Mouse (Mus musculus): ENCODE results near the gene Ccdc158. TPM values are rescaled to one million over a fixed set of nuclear protein-coding genes. Genes with fewer than 3 reads are reported as not detected.
A peak's percentile ranks its signal among the peaks of the same experiment; 100 is the strongest.

Gene Ccdc158
- total RNA-seq (2021) = under 1 TPM; 0.47 to 0.51 TPM
- long read RNA-seq, experiment 1 = 0 reads
- long read RNA-seq, experiment 2, partial matches to known transcripts = 1 of 2 reads
- long read RNA-seq, experiment 2, other reads (novel, unspliced or antisense) = 1 of 2 reads

- peak; percentile 37 to 49 for DNase-seq (ENCODE audit: low spot score in 2 of 2)
Observed at GRCm38 (mm10) chr5:92674859-92675573, at the start of gene Ccdc158. TSS of gene Ccdc158 (minus strand) at chr5:92675271.

GRCm38 (mm10) chr5:92721610-92722009, 46.5 kb upstream of the Ccdc158 start:
- no peak for DNase-seq (ENCODE audit: low spot score in 2 of 2)

- DNase-seq (ENCODE audit: low spot score in 2 of 2) = no peak
Observed at GRCm38 (mm10) chr5:92718856-92719255, 43.8 kb upstream of the Ccdc158 start.

- DNase-seq (ENCODE audit: low spot score in 2 of 2) = no peak
Observed at GRCm38 (mm10) chr5:92717666-92718360, 42.7 kb upstream of the Ccdc158 start.

- DNase-seq (ENCODE audit: low spot score in 2 of 2) = no peak
Observed at GRCm38 (mm10) chr5:92715890-92716289, 40.8 kb upstream of the Ccdc158 start.

GRCm38 (mm10) chr5:92715319-92715718, 40.2 kb upstream of the Ccdc158 start:
- no peak for DNase-seq (ENCODE audit: low spot score in 2 of 2)

GRCm38 (mm10) chr5:92714886-92715285, 39.8 kb upstream of the Ccdc158 start:
- DNase-seq (ENCODE audit: low spot score in 2 of 2) = no peak

- DNase-seq (ENCODE audit: low spot score in 2 of 2) = no peak
Observed at GRCm38 (mm10) chr5:92712621-92713395, 37.7 kb upstream of the Ccdc158 start.

- DNase-seq (ENCODE audit: low spot score in 2 of 2) = no peak
Observed at GRCm38 (mm10) chr5:92711666-92712290, 36.7 kb upstream of the Ccdc158 start.

- no peak for DNase-seq (ENCODE audit: low spot score in 2 of 2)
Observed at GRCm38 (mm10) chr5:92710779-92711178, 35.7 kb upstream of the Ccdc158 start.

GRCm38 (mm10) chr5:92707921-92708491, 32.9 kb upstream of the Ccdc158 start:
- DNase-seq (ENCODE audit: low spot score in 2 of 2) = no peak

- DNase-seq (ENCODE audit: low spot score in 2 of 2) = no peak
Observed at GRCm38 (mm10) chr5:92703671-92704070, 28.6 kb upstream of the Ccdc158 start.

- no peak for DNase-seq (ENCODE audit: low spot score in 2 of 2)
Observed at GRCm38 (mm10) chr5:92701750-92702149, 26.7 kb upstream of the Ccdc158 start.

- DNase-seq (ENCODE audit: low spot score in 2 of 2) = peak in 1 of 2 experiments; percentile 10
Observed at GRCm38 (mm10) chr5:92698837-92699529, 23.9 kb upstream of the Ccdc158 start.

GRCm38 (mm10) chr5:92698131-92698836, 23.2 kb upstream of the Ccdc158 start:
- DNase-seq (ENCODE audit: low spot score in 2 of 2) = no peak

GRCm38 (mm10) chr5:92694316-92694995, 19.4 kb upstream of the Ccdc158 start:
- DNase-seq (ENCODE audit: low spot score in 2 of 2) = no peak

- DNase-seq (ENCODE audit: low spot score in 2 of 2) = no peak
Observed at GRCm38 (mm10) chr5:92693744-92694143, 18.7 kb upstream of the Ccdc158 start.

GRCm38 (mm10) chr5:92692206-92693007, 17.3 kb upstream of the Ccdc158 start:
- DNase-seq (ENCODE audit: low spot score in 2 of 2) = no peak

All from left cerebral cortex, adult 18-20 months (tissue).